Comparison of ENCODE assay signal across 24 mouse cellular contexts in the genomic region with DNA sequence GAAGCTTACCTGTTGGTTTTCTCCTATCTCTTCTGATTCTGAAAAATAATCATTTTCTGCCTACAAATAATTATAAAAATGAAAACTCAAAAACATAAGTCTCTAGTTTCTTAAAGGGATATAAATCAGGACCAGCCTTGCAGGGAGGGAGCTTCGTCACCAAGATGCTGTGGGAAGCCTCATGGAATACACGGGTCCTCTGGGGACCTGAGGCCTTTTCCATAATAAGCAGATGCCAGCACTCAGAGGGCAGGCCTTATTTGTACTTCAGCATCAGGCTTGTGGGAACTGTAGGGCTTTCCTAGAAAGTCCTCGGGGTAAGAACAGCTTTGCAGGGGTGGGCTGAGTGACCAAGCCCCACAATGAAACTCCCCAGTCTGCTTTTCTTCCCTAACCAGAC.
"Had no signal": no experiment of that assay in that cellular context is flagged by ENCODE, and none has a peak within 500 bp of the region (broad histone marks: within the 10 kb centered on the region; RNA-seq: fewer than 3 reads in every experiment).

No protein-coding gene starts in this region.

- H3K4me3 ChIP-seq: kidney, embryonic 15.5 days; limb, embryonic 12.5 days; limb, embryonic 15.5 days; lung, embryonic 15.5 days; midbrain, embryonic 10.5 days; midbrain, embryonic 13.5 days; myocyte; neural tube, embryonic 13.5 days; stomach, embryonic 15.5 days had no signal

- H3K27ac ChIP-seq: kidney, embryonic 15.5 days; limb, embryonic 12.5 days; limb, embryonic 15.5 days; liver, embryonic 14.5 days; lung, embryonic 15.5 days; midbrain, embryonic 10.5 days; midbrain, embryonic 13.5 days; neural tube, embryonic 13.5 days; stomach, embryonic 15.5 days had no signal

- DNase-seq: kidney, postnatal 10 days; kidney, postnatal 4 days; left cerebral cortex, postnatal 4 days; lung, adult 18-20 months; lung, postnatal 10 days; lung, postnatal 36 days; retina, postnatal 1 day; right cerebral cortex, postnatal 25 days; spleen, adult 18-20 months; thymus, adult 18-20 months; thymus, postnatal 14 days had no signal

- H3K4me2 ChIP-seq: kidney, embryonic 15.5 days; limb, embryonic 12.5 days; limb, embryonic 15.5 days; liver, embryonic 11.5 days; lung, embryonic 15.5 days; midbrain, embryonic 13.5 days; neural tube, embryonic 13.5 days; stomach, embryonic 15.5 days had no signal

- H3K9me3 ChIP-seq: kidney, embryonic 15.5 days; limb, embryonic 12.5 days; limb, embryonic 15.5 days; lung, embryonic 15.5 days; midbrain, embryonic 10.5 days; midbrain, embryonic 13.5 days; neural tube, embryonic 13.5 days; stomach, embryonic 15.5 days had no signal

- H3K4me1 ChIP-seq: kidney, embryonic 15.5 days; midbrain, embryonic 10.5 days had no signal

- H3K9ac ChIP-seq: kidney, embryonic 15.5 days; limb, embryonic 12.5 days; limb, embryonic 15.5 days; liver, embryonic 14.5 days; lung, embryonic 15.5 days; midbrain, embryonic 13.5 days; neural tube, embryonic 13.5 days; stomach, embryonic 15.5 days had no signal

- H3K36me3 ChIP-seq: kidney, embryonic 15.5 days; limb, embryonic 12.5 days; limb, embryonic 15.5 days; lung, embryonic 15.5 days; midbrain, embryonic 10.5 days; midbrain, embryonic 13.5 days; neural tube, embryonic 13.5 days; stomach, embryonic 15.5 days had no signal

- H3K27me3 ChIP-seq: kidney, embryonic 15.5 days; limb, embryonic 12.5 days; limb, embryonic 15.5 days; lung, embryonic 15.5 days; megakaryocyte, embryonic 14.5 days; midbrain, embryonic 13.5 days; neural tube, embryonic 13.5 days; stomach, embryonic 15.5 days had no signal

- ATAC-seq: midbrain, embryonic 13.5 days; midbrain, embryonic 16.5 days had no signal
